Mouse (Mus musculus) thymus, postnatal 4 days (tissue): ENCODE data around the gene Swap70.

Experiments used
- DNase-seq: peaks from one replicate; pipeline ENCODE4 v3.0.0; 2021

Gene Swap70

DNA sequence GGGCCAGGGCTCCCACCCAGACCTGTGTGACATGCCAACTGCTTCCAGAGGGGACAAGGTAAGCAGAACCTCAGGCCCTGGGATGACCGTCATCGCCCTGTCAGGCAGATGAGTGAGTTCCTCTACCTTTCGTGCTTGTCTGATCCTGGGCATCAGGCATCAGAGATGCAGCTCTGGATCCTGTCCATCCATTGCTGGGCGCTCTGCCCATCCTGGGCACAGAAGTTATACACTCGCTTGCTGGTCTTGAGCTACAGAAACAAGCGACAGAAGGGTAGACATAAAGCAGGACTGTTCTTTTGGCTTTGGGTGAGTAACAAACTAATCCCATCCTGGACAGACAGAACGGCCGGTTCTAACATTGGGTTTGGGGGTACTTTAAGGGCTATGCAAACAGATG, 87.7 kb downstream of the Swap70 start:
- DNase-seq: no peak

DNA sequence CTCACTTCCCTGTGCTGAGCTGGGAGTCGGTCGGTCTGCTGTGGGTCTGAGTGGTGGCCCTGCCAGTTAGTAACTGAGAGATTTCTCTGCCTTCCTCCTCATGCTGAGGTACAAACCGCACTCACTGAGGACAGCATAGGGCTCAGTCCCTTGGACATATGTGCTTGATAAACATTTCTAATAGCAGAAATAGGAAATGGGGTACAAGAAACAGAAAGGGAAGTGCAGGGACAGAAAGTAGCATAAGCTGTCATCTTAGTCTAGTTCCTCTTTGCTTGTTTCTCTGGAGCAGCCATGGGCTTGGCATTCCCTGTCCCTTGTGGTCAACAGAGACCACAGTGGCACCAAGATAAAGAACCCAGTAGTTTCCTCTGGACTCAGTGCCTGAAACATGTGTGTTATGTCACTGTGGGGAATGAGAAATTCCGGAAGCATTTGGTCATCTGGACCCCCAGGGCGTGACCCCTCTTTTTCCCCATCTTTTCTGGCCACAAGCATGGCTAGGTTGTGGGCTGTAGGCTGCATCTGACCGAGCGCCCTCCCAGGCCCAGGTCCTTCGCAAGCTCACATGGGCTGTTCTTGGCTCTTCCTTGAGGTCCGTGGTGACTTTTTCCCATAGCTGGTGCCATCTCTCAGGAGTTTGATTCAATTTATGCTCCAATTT, 92.0 kb downstream of the Swap70 start:
- no peak for DNase-seq

DNA sequence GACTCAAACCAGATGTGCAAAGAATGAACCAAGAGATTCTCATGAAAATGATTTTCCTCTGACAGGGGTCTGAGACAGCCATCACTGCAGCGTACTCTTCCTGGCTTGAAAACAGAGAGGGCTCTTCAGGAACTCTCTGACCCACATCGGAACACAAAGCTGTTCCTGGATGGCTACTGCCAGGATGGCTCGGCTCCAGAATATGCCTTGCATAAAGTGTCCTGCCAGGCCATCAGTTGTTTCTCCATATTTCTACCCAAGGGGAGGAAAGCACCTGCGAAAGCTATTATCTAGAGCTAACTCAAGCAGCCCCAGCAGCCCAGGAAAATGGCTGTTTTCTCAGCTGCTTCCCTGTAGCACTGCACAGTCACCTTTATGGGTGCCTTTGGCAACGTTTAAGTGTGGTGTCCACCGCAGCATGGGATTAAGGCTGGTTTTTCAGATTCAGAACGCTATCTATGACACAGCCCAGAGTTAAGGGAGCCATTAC, 92.9 kb downstream of the Swap70 start:
- no peak for DNase-seq

DNA sequence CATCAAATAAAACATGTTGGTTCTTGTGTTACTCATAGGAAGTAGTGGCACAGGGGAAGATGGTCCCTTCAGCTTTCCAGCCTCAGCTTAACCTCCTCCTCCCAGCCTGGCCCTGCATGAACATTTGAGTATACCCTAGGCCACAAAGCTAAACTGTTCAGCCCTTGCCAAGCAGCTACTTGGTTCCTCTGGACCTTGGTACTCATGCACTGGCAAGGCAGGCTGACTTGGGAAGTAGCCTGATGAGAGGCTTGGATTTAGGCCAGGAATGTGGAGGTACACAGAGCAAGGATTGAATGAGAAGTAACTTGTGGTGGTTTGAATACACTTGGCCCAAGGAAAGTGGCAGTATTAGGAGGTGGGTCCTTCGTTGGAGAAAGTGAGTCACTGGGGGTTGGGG, 93.8 kb downstream of the Swap70 start:
- no peak for DNase-seq

DNA sequence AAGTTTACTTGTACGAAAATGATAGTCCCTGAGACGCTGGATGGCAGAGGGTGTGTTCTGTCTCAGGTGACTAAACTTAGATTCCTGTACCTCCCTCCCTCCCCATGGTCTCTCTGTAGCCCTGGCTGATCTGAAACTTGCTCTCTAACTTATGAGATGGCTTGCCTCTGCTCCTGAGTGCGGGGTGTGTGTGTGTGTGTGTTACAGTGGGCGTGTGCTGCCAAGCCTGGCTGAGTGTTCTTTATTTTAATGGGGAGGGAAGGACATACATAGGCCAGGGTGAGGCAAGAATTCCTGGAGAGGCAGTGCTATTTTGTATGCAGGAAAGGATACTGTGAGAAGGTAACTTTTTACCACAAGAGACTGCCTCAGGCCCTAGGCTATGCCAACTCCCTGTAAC, 95.9 kb downstream of the Swap70 start:
- DNase-seq: no peak

DNA sequence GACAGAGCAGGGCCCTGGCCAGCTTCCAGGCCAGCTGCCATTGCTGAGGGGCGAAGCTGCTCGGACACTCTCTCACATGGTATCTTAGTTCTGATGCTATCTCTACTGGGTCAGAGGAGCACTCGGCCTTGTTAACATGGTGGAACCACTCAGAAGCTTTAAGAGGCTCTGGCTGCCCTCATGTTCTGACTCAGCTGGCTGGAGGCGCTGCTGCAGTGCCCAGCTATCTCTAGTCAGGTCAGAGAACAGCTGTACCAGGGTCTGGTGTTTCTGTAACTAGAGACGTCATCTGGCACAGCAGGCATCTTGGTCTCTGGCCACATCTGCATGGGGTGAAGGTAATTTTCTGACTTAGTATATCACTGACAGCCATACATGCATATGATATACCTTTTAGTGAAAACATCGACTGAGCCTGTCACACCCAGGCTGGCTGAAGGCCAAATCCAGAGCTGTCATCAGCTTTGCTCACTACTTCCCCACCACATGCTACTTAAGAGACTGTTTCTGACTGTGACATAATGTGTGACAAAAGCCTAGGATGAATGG, 97.5 kb downstream of the Swap70 start:
- no peak for DNase-seq

DNA sequence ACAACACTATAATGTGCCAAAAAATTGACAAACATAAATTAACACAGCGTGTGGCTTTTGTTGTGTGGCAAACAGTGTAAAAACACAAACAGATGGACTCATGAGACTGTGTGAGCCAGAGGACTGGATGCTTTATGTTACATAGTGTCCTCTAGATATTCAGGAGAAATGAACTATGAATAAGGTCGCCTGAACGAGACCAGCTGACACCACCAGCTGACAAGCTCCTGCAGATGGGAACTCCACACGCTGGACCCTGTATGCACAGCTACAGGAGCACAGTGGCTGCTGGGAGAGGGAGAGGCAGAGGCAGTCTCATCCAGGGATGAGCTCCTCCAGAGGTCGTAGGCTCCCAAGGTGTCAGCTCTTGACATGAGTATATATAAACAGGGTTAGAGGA, 99.6 kb downstream of the Swap70 start:
- no peak for DNase-seq

DNA sequence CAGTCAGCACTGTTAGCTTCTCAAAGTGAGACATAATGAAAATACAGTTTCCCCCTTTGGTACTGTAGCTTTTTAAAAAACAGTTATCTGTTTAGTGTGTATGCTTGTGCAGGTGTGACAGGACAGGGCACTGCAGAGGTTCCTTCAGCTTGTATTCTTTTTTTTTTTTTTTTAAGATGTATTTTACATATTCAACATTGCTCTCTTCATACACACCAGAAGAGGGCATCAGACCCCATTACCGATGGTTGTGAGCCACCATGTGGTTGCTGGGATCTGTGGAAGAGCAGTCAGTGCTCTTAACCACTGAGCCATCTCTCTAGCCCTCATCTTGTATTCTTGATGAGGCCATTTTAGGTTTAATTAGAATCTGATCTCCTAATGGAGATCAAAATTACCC, 103.3 kb downstream of the Swap70 start:
- DNase-seq: no peak

DNA sequence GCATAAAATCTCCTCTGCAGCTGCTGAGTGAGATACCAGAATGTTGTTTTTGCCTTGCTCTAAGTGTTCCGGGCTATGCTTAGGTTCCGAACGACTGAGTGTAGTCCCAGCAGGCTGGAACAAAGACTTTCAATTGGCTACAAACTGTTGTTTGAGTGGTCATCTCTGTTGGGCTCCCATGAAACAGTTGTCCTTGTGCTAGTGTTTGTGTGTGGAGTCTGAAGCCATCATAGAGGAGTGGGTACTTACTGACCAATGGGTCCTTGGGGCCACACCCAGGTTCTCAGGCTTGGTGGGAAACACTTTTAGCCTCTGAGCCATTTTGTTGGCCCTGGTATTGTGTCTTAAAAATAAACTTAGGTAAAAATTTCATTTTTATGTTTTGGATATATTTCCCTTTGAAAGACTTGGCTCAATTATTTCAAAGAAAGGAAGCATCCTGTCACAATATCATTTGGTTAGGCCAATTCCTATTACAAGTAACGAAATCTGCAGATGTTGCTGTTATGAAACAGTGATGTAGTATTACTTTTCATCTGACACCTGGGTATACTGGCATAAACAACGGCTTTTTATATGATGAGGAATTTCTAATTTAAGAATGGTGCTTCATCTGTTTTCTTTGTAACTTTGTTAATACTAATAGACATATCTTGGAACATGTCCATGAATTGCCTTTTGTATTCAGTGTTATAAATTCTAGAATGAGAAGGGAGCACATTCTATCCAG, 104.0 kb downstream of the Swap70 start:
- DNase-seq: no peak
